Mouse (Mus musculus) heart, embryonic 12.5 days (tissue): ENCODE measurements around the gene Zmynd19. TPM values are rescaled to one million over a fixed set of nuclear protein-coding genes. Genes with fewer than 3 reads are reported as not detected.

Experiments
- ATAC-seq: fragments of 200-750 bp; cut with Nextera tagmentation; 2 replicates; pipeline ENCODE4 v1.8.0; 2017; ENCODE audit warnings: moderate TSS enrichment, moderate library complexity; ENCODE audit not compliant: insufficient number of reproducible peaks, low FRiP score
- H3K27ac ChIP-seq: fragments of 300-500 bp; sonication (generic); 2 replicates; pipeline ENCODE4 v1.5.1; 2016; ENCODE audit warnings: mild to moderate bottlenecking, moderate library complexity; ENCODE audit not compliant: poor library complexity, severe bottlenecking
- H3K27me3 ChIP-seq: fragments of 300-500 bp; sonication (generic); replicated peaks from 2 replicates; pipeline ENCODE4 v1.6.1; 2016; ENCODE audit warnings: mild to moderate bottlenecking, moderate library complexity
- H3K36me3 ChIP-seq: fragments of 300-500 bp; sonication (generic); 2 replicates; pipeline ENCODE4 v1.6.1; 2016; ENCODE audit warnings: mild to moderate bottlenecking, moderate library complexity
- H3K4me1 ChIP-seq: fragments of 300-500 bp; sonication (generic); replicated peaks from 2 replicates; pipeline ENCODE4 v1.6.1; 2016; ENCODE audit warnings: mild to moderate bottlenecking
- H3K4me2 ChIP-seq: fragments of 300-500 bp; sonication (generic); 2 replicates; pipeline ENCODE4 v1.6.1; 2016; ENCODE audit warnings: mild to moderate bottlenecking, moderate library complexity
- H3K4me3 ChIP-seq: fragments of 300-500 bp; sonication (generic); 2 replicates; pipeline ENCODE4 v1.5.1; 2016; ENCODE audit warnings: mild to moderate bottlenecking
- H3K9ac ChIP-seq: fragments of 300-500 bp; sonication (generic); 2 replicates; pipeline ENCODE4 v1.6.1; 2016; ENCODE audit warnings: mild to moderate bottlenecking, moderate library complexity
- H3K9me3 ChIP-seq: fragments of 300-500 bp; sonication (generic); replicated peaks from 2 replicates; pipeline ENCODE4 v1.6.1; 2016; ENCODE audit warnings: mild to moderate bottlenecking, moderate library complexity
- WGBS: fragments of 180-500 bp; shearing (Covaris S2); methylation state at CpG from one replicate; pipeline ENCODE4 v1.1.7; 2016; 5-methylcytosine and 5-hydroxymethylcytosine counted together
- polyA plus RNA-seq: library from polyadenylated mRNA; unstranded; fragments of >200 nt; fragmentation: Nextera tagmentation; extraction: Ambion mirVana; gene quantifications from 2 replicates; pipeline ENCODE4 v1.2.1, GENCODE M21; 2016

The Zmynd19 gene
- polyA plus RNA-seq, 1 experiment from 2014 or later = 13.0 TPM

DNA sequence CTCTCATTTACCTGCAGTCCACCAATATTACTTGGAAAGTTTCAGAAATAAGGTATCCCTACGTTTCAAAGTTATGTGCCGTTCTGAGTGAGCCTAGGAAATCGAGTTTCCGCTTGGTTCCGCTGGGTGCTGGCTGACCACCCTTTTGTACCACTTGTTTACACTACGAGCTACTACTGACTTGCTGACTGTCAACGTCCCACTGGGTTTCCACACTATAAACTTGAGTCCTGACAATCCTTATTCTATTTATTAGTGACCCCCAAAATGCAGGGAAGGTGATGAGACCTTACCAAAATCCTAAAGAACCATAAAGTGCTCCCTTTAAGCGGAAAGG is 29.8 kb upstream of the Zmynd19 start:
- H3K27ac ChIP-seq = peak overlapping the region; percentile 61
- ATAC-seq = peak; percentile 48
- WGBS = 8% methylated on average over 8 of the region's 8 CpGs
- peaks cover 9% of the 10 kb centered on the region for H3K4me1 ChIP-seq
- peak overlapping the region; percentile 70 for H3K9ac ChIP-seq
- H3K9me3 ChIP-seq = no peaks in the 10 kb centered on the region
- peak overlapping the region; percentile 85 for H3K4me3 ChIP-seq
- peak overlapping the region; percentile 67 for H3K4me2 ChIP-seq
- H3K36me3 ChIP-seq = no peaks in the 10 kb centered on the region
- no peaks in the 10 kb centered on the region for H3K27me3 ChIP-seq

DNA sequence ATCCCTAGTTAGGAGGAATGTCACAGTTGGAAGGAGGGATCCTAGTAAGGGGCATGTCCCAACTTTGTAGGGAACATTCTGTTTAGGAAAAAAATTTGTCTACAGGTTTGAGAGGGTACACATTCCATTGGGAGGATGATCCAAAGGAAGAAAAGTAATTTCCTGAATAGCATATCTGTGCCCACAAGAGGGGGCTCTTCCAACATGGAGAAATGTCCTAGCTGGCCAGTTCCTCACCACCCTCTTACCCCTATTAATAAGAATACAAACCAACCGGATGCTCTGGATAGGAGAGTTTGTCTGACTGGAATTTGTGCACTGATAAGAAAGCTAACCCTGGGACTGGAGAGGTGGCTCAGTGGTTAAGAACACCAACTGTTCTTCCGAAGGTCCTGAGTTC is 26.0 kb upstream of the Zmynd19 start:
- no peaks in the 10 kb centered on the region for H3K27me3 ChIP-seq
- H3K4me3 ChIP-seq = no peak overlapping the region
- H3K9me3 ChIP-seq = no peaks in the 10 kb centered on the region
- no peak overlapping the region for H3K27ac ChIP-seq
- no peak overlapping the region for H3K4me2 ChIP-seq
- no peaks in the 10 kb centered on the region for H3K36me3 ChIP-seq
- no peak for ATAC-seq
- 39% methylated on average over 2 of the region's 2 CpGs for WGBS
- no peaks in the 10 kb centered on the region for H3K4me1 ChIP-seq
- H3K9ac ChIP-seq = no peak overlapping the region

- Histone ChIP-seq H3K4me3 (no peak overlapping the region), H3K9me3 (no peaks in the 10 kb centered on the region), H3K4me2 (no peak overlapping the region), H3K4me1 (no peaks in the 10 kb centered on the region), H3K27ac (no peak overlapping the region), H3K36me3 (no peaks in the 10 kb centered on the region), H3K27me3 (peaks cover 5% of the 10 kb centered on the region; the same call in 1 of the 2 replicates), H3K9ac (no peak overlapping the region)
- no peak for ATAC-seq
- WGBS = 74% methylated on average over 8 of the region's 8 CpGs
These were observed 24.3 kb upstream of the Zmynd19 start for GRCm38 (mm10) chr2:24925284-24925683.

- Histone ChIP-seq H3K9ac (no peak overlapping the region), H3K9me3 (no peaks in the 10 kb centered on the region), H3K36me3 (no peaks in the 10 kb centered on the region), H3K4me2 (no peak overlapping the region), H3K4me1 (no peaks in the 10 kb centered on the region), H3K27ac (no peak overlapping the region), H3K27me3 (peaks cover 5% of the 10 kb centered on the region; the same call in 1 of the 2 replicates), H3K4me3 (no peak overlapping the region)
- WGBS = 75% methylated on average over 9 of the region's 9 CpGs
- no peak for ATAC-seq
These were observed 23.1 kb upstream of the Zmynd19 start for GRCm38 (mm10) chr2:24926345-24926964.

- Histone ChIP-seq H3K4me2 (no peak overlapping the region), H3K27ac (no peak overlapping the region), H3K9me3 (no peaks in the 10 kb centered on the region), H3K4me1 (no peaks in the 10 kb centered on the region), H3K27me3 (peaks cover 5% of the 10 kb centered on the region; the same call in 1 of the 2 replicates), H3K4me3 (no peak overlapping the region), H3K36me3 (no peaks in the 10 kb centered on the region), H3K9ac (no peak overlapping the region)
- 59% methylated on average over 7 of the region's 7 CpGs for WGBS
- no peak for ATAC-seq
These were observed 22.6 kb upstream of the Zmynd19 start for GRCm38 (mm10) chr2:24926965-24927358.

DNA sequence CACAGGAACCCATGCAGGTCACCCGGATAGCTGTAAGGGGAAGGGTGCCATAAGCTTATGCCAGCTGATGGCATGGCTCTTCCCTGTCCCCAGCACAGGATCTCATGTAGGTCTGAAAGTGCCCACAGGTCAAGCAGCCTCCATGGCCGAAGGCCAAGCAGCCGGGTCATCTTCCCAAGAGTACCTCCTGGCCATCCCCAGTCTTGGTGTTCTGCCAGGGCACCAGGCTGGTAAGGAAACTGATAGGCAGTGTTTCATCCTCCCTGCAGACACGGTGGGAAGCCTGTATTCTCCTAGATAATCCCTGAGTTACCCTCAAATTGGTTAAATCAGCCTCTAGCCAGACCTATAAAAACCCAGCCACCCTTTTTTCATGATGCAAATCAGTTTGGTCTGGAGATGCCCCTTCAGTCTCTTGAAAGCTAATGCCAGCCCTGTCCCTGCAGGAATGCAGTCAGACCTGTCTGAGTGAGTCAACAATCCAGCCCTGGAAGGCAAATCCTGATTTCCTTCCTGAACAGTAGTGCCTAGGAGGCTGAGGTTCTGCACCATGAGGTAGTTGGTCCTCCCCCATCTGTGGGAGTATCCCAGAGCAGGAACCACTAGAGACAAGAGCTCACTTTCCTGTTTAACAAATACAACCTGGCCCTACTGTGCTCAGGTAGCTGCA is 21.6 kb upstream of the Zmynd19 start:
- H3K9ac ChIP-seq = no peak overlapping the region
- H3K27ac ChIP-seq = no peak overlapping the region
- no peaks in the 10 kb centered on the region for H3K4me1 ChIP-seq
- no peaks in the 10 kb centered on the region for H3K9me3 ChIP-seq
- no peak overlapping the region for H3K4me3 ChIP-seq
- 63% methylated on average over 4 of the region's 4 CpGs for WGBS
- no peak overlapping the region for H3K4me2 ChIP-seq
- H3K27me3 ChIP-seq = peaks cover 5% of the 10 kb centered on the region; the same call in 1 of the 2 replicates
- no peaks in the 10 kb centered on the region for H3K36me3 ChIP-seq
- ATAC-seq = no peak

DNA sequence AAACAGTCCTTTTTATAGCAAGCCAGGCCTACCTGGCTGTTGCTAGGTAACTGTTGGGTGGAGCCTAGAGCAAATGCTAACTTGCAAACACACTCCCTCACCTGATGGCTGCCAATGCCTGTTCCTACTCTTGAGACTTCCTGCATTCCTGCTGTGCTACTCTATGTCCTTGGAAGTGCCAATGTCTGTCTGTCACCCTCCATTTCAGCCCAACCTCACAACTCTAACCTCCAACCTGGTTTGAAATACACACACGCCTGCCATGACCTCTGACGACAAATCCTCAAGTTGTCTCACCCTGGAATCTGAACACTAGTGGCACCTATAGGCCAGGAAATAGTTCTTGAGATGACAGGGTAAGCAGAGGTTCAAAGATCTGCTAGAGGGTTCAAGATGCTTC is 20.5 kb upstream of the Zmynd19 start:
- no peaks in the 10 kb centered on the region for H3K9me3 ChIP-seq
- no peak overlapping the region for H3K4me2 ChIP-seq
- ATAC-seq = no peak
- no peak overlapping the region for H3K4me3 ChIP-seq
- H3K9ac ChIP-seq = no peak overlapping the region
- H3K4me1 ChIP-seq = peaks cover 1% of the 10 kb centered on the region
- no peak overlapping the region for H3K27ac ChIP-seq
- WGBS = 54% methylated on average over 2 of the region's 2 CpGs
- H3K36me3 ChIP-seq = no peaks in the 10 kb centered on the region
- H3K27me3 ChIP-seq = peaks cover 5% of the 10 kb centered on the region; the same call in 1 of the 2 replicates

DNA sequence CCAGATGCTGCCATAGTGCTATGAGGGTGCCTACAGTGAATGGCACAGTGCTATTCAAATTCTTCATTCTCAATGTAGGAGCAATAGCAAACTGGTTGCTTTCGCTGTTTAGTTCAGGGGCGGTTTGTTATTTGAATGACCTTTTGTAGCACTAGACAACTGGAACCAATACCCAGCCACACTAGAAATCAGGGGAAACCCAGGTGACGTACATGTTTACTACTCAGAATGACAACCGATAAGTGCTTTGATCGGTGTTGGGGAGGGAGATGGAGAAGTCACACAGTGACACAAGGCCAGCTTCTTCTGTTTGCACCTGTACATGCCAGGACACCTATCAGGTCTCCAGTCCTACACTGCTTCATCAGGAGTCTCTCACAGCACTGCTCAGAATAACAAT is 20.0 kb upstream of the Zmynd19 start:
- H3K9me3 ChIP-seq = no peaks in the 10 kb centered on the region
- no peak overlapping the region for H3K4me2 ChIP-seq
- 87% methylated on average over 5 of the region's 5 CpGs for WGBS
- no peak overlapping the region for H3K27ac ChIP-seq
- H3K9ac ChIP-seq = no peak overlapping the region
- no peak overlapping the region for H3K4me3 ChIP-seq
- no peak for ATAC-seq
- H3K36me3 ChIP-seq = no peaks in the 10 kb centered on the region
- H3K4me1 ChIP-seq = peaks cover 6% of the 10 kb centered on the region
- peaks cover 5% of the 10 kb centered on the region; the same call in 1 of the 2 replicates for H3K27me3 ChIP-seq

DNA sequence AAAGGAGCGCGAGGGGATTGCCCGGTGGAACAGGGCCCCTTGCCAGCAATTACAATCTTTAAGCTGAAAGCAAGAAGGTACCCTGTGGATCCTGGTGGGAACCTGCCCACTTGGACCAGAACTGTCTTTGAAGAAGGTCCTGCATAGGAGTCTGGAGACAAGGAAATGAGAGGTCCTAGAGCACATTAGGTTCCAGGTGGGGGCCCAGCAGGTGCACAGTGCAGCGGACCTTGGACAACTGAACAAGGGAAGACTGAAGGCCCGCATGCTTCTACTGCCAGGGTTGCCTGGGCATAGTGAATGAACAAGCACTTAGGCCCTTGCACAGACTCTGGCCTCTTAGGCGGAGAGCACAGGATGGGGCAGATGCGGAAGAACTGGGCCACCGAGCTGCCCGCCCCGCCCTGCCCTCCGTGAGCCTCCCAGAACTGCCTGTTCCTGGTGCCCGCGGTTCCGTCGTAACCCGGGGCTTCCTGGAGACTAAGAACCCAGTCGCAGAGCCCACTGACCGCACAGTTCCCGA is 15.1 kb upstream of the Zmynd19 start:
- ATAC-seq = peak; percentile 68
- Histone ChIP-seq H3K4me3 (peak overlapping the region; percentile 64), H3K4me2 (peak overlapping the region; percentile 94), H3K9me3 (no peaks in the 10 kb centered on the region), H3K4me1 (peaks cover 11% of the 10 kb centered on the region), H3K36me3 (no peaks in the 10 kb centered on the region), H3K27me3 (peaks cover 9% of the 10 kb centered on the region), H3K27ac (no peak overlapping the region), H3K9ac (peak overlapping the region; percentile 71)
- WGBS = 6% methylated on average over 19 of the region's 19 CpGs

DNA sequence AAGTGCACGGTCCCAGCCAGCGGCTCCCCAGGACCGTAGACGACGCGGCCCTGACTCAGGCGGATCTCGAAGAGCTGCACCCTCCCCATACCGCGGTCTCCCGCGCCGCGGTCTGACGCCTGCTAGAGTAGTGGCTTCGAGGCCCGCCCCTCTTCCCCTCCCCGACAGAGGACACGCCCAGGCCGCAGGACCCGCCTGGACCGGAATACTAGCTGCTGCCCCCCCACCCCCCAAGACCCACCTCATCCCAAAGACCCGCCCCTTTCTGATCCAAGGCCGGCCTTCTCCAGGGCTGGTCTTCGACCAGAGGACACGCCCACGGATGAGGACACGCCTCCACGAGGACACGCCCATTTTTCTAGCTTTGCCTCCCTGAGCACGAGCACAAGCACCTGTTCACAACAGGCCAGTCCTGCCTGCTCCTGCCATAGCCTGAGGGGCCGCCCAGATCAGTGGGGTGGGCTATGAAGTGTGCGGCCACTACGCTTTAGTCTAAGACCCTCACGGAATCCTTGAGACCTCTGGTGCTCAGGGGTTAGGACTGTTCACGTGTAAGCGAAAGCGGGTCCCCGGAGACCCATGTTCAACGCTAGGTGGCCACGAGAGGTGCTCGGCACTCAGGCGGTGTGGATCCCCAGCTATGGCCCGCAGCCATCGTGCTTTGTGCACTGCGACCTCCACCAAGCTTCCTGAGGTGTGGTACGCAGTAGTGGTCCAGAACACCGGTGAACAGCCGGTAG is 14.4 kb upstream of the Zmynd19 start, which contains the start of gene Arrdc1:
Gene Arrdc1 (minus strand): TSS at position 196 of the 740 bp plus-strand sequence.
- peaks cover 13% of the 10 kb centered on the region; the same call in 1 of the 2 replicates for H3K27me3 ChIP-seq
- no peak within 1 kb of the TSS for H3K27ac ChIP-seq
- H3K4me1 ChIP-seq = peaks cover 11% of the 10 kb centered on the region
- no peaks in the 10 kb centered on the region for H3K9me3 ChIP-seq
- peak within 1 kb of the TSS; percentile 64 for H3K4me3 ChIP-seq
- peak within 1 kb of the TSS; percentile 71 for H3K9ac ChIP-seq
- H3K36me3 ChIP-seq = no peaks in the 10 kb centered on the region
- ATAC-seq = peak; percentile 95
- WGBS = under 1% methylated on average over 48 of the region's 49 CpGs
- H3K4me2 ChIP-seq = peak within 1 kb of the TSS; percentile 94

DNA sequence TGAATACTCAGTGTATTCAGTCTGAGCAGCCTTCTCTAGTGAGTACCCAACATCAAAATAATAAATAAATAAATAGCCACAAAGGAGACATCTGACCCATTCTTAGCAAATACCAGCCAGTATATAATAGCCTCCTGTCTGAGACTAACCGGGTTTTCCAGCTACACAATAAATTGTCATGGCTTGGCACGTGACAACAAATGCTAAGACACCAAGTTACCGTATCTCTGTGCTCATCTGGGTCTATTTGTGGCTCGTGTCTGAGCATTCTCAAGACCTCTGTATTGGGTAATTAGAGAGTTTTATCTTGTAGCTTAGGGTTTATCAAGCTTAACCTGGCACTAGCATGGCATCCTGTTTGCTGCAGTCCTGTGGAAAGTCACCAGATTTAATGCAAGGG is 7.5 kb upstream of the Zmynd19 start:
- 66% methylated on average over 4 of the region's 4 CpGs for WGBS
- Histone ChIP-seq H3K4me2 (no peak overlapping the region), H3K36me3 (no peaks in the 10 kb centered on the region)

More for the DNA sequence above, 7.5 kb upstream of the Zmynd19 start:
- Histone ChIP-seq H3K9ac (no peak overlapping the region), H3K27me3 (peaks cover 13% of the 10 kb centered on the region; the same call in 1 of the 2 replicates), H3K9me3 (no peaks in the 10 kb centered on the region), H3K4me1 (no peaks in the 10 kb centered on the region), H3K4me3 (no peak overlapping the region), H3K27ac (no peak overlapping the region)
- no peak for ATAC-seq
